19 mouse cellular contexts compared by ENCODE assay signal in genomic region chr7:19444801-19445200, GRCm38 (mm10). TPM values are rescaled to one million over a fixed set of nuclear protein-coding genes. Genes with fewer than 3 reads are reported as not detected.
DNase-seq lines count a peak whose midpoint lies in the region; ATAC-seq lines count a peak whose summit lies in the region.
"Had no signal": no experiment of that assay in that cellular context is flagged by ENCODE, and none has a peak within 500 bp of the region (broad histone marks: within the 10 kb centered on the region; RNA-seq: fewer than 3 reads in every experiment).

No protein-coding gene starts in this region.

- peak; percentile 39; the same call in 1 of the 2 replicates for ATAC-seq in stomach, embryonic 16.5 days (ENCODE audit: insufficient read depth, low FRiP score)
- ATAC-seq: forebrain, embryonic 13.5 days; forebrain, postnatal 0 days; intestine, embryonic 15.5 days had no signal

- H3K4me2 ChIP-seq in stomach, embryonic 16.5 days (ENCODE audit: low read depth, low read length), result no peak overlapping the region
- H3K4me2 ChIP-seq: forebrain, embryonic 13.5 days; heart, embryonic 12.5 days; hindbrain, embryonic 14.5 days; intestine, embryonic 15.5 days had no signal

- H3K4me1 ChIP-seq in stomach, embryonic 16.5 days (ENCODE audit: control insufficient read depth, insufficient read depth, low read length), result no peaks in the 10 kb centered on the region
- H3K4me1 ChIP-seq: forebrain, embryonic 13.5 days; hindbrain, embryonic 10.5 days had no signal

- H3K27me3 ChIP-seq in stomach, embryonic 16.5 days (ENCODE audit: control insufficient read depth, insufficient read depth, low read length), result no peaks in the 10 kb centered on the region
- H3K27me3 ChIP-seq: forebrain, embryonic 13.5 days; heart, embryonic 12.5 days; intestine, embryonic 15.5 days had no signal

- no peak overlapping the region for H3K27ac ChIP-seq in stomach, embryonic 16.5 days (ENCODE audit: low read length)
- H3K27ac ChIP-seq: forebrain, embryonic 13.5 days; gastrocnemius, adult 2 months; hindbrain, embryonic 10.5 days; hindbrain, embryonic 14.5 days; intestine, embryonic 15.5 days had no signal

- DNase-seq in adrenal gland, postnatal 14 days, result peak; percentile 76
- DNase-seq in adrenal gland, adult 18-20 months (ENCODE audit: low spot score in 2 of 2), result no peak
- DNase-seq in ovary, adult 18-20 months (ENCODE audit: low spot score), result peak; percentile 80
- DNase-seq in ovary, postnatal 10 days (ENCODE audit: low spot score), result no peak
- peak; percentile 87 for DNase-seq in testis, postnatal 14 days (ENCODE audit: low spot score)
- no peak for DNase-seq in cerebellum, adult 11 months
- DNase-seq: cerebellum, adult 8-10 months; cerebellum, postnatal 25 days; forebrain, postnatal 0 days; gastrocnemius, adult 2 months; gastrocnemius, postnatal 25 days had no signal

- WGBS in stomach, embryonic 16.5 days, result 76% methylated on average over 12 of the region's 12 CpGs

- no peaks in the 10 kb centered on the region for H3K9me3 ChIP-seq in stomach, embryonic 16.5 days (replicated peaks; ENCODE audit: control insufficient read depth, low read length)
- H3K9me3 ChIP-seq: forebrain, embryonic 13.5 days; heart, embryonic 12.5 days; hindbrain, embryonic 10.5 days; intestine, embryonic 15.5 days had no signal

- H3K36me3 ChIP-seq in stomach, embryonic 16.5 days (ENCODE audit: control insufficient read depth, insufficient read depth, low read length), result peaks cover 19% of the 10 kb centered on the region

- H3K4me3 ChIP-seq in stomach, embryonic 16.5 days (replicated peaks; ENCODE audit: low read length), result no peak overlapping the region
- H3K4me3 ChIP-seq: forebrain, embryonic 13.5 days; gastrocnemius, adult 2 months; heart, embryonic 12.5 days; hindbrain, embryonic 10.5 days; intestine, embryonic 15.5 days had no signal

- H3K9ac ChIP-seq in stomach, embryonic 16.5 days (ENCODE audit: low read length), result no peak overlapping the region
- H3K9ac ChIP-seq: forebrain, embryonic 13.5 days; forebrain, postnatal 0 days; heart, embryonic 12.5 days; hindbrain, embryonic 14.5 days; intestine, embryonic 15.5 days had no signal

RNA-seq across cellular contexts. Expression of gene Mark4, which starts 13.8 kb away (rescaled TPM):
- total RNA-seq in adrenal gland, postnatal 14 days (2021), result 45.1 and 45.2 TPM in 2 replicates
- total RNA-seq in adrenal gland, adult 18-20 months (2021), result 10 to 100 TPM; 35.9 to 54.0 TPM
- 4.3 and 5.9 TPM in 2 replicates for polyA plus RNA-seq in stomach, embryonic 16.5 days (2015; fragmentation: Nextera tagmentation; extraction: Ambion mirVana)

RNA-seq across cellular contexts. Expression of gene Exoc3l2, which starts 18.3 kb away (rescaled TPM):
- 21.8 and 22.0 TPM in 2 replicates for total RNA-seq in adrenal gland, postnatal 14 days (2021)
- total RNA-seq in adrenal gland, adult 18-20 months (2021), result 10 to 100 TPM; 31.7 to 36.8 TPM
- 0.71 and 0.85 TPM in 2 replicates for polyA plus RNA-seq in stomach, embryonic 16.5 days (2015; fragmentation: Nextera tagmentation; extraction: Ambion mirVana)

RNA-seq across cellular contexts. Expression of gene Ckm, which starts 40.2 kb away (rescaled TPM):
- total RNA-seq in adrenal gland, postnatal 14 days (2021), result 0.74 and 0.79 TPM in 2 replicates
- total RNA-seq in adrenal gland, adult 18-20 months (2021), result 10 to 100 TPM in 1 of 2 experiments, not detected in 1; 14.7 TPM
- 50.9 and 378 TPM in 2 replicates for polyA plus RNA-seq in stomach, embryonic 16.5 days (2015; fragmentation: Nextera tagmentation; extraction: Ambion mirVana)
- polyA plus RNA-seq: cortical plate, adult 2 months; forebrain, embryonic 13.5 days; forebrain, postnatal 0 days; hindbrain, embryonic 10.5 days; hindbrain, embryonic 14.5 days had no signal

RNA-seq across cellular contexts. Expression of gene Klc3, which starts 40.9 kb away (rescaled TPM):
- total RNA-seq in adrenal gland, postnatal 14 days (2021), result 1.3 and 2.7 TPM in 2 replicates
- total RNA-seq in adrenal gland, adult 18-20 months (2021), result 1 to 10 TPM; 1.3 to 3.7 TPM
- polyA plus RNA-seq in stomach, embryonic 16.5 days (2015; fragmentation: Nextera tagmentation; extraction: Ambion mirVana), result 13.3 and 15.8 TPM in 2 replicates
- total RNA-seq: granulocyte monocyte progenitor cell, adult 5-6 weeks had no signal

Comparison
In these comparisons a context has a peak if more than half of its experiments do, and no peak if none do; other contexts are left out.
1. DNase-seq: peak in adrenal gland, postnatal 14 days (single experiment), ovary, adult 18-20 months (single experiment) and testis, postnatal 14 days (single experiment); none in adrenal gland, adult 18-20 months (0 of 2), ovary, postnatal 10 days (single experiment) and cerebellum, adult 11 months (single experiment).